Mouse (Mus musculus) liver, adult 2 months (tissue): ENCODE measurements around the gene Slu7.

ENCODE experiments used
- CTCF ChIP-seq: fragments of 200-500 bp; IDR thresholded peaks from 2 replicates; pipeline ENCODE4 v1.5.1; 2011; ENCODE audit warnings: low read depth, low read length, control low read depth
- POLR2A ChIP-seq: fragments of 200-500 bp; IDR thresholded peaks from 2 replicates; pipeline ENCODE4 v1.6.1; 2011; ENCODE audit warnings: low read length, control low read depth; ENCODE audit not compliant: insufficient read depth; ENCODE audit errors: extremely low read depth

DNA sequence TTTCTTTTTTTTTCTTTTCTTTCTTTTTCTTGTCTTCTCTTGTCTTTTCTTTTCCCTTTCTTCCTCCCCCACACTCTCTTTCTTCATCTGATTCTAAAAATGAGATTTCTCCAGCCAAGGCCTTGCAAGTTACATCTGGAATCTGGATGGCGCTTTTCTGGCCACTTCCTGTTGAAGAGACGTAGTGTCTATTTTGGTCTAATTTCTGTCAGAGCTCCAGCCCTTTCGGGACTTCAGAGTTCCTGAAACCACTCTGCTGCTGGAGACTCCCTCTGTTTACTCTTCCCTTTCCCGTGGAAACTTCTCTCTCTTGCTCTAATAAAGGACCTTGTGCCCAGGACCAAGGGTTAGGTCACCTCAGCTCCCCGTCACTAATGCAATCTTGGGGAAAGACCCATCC is 36.6 kb downstream of the Slu7 start:
- TF ChIP-seq CTCF (no peak), POLR2A (no peak)
